Mouse (Mus musculus) layer of hippocampus, adult 9-11 months (tissue): ENCODE results near the gene Fpr-rs7.

Experiments used
- DNase-seq: peaks from one replicate; pipeline ENCODE4 v3.0.0; 2022

Fpr-rs7 gene

GRCm38 (mm10) chr17:20114126-20114525, at the start of gene Fpr-rs7:
TSS of gene Fpr-rs7 (minus strand) at chr17:20114226.
- no peak for DNase-seq

- DNase-seq = no peak
Observed at GRCm38 (mm10) chr17:20074090-20074489, 39.9 kb downstream of the Fpr-rs7 start.

- DNase-seq = no peak
Observed at GRCm38 (mm10) chr17:20071656-20072396, 42.2 kb downstream of the Fpr-rs7 start.
